Mouse (Mus musculus) thymus, adult 2 months (tissue): ENCODE data around the gene Slc35e3.

Experiments
- CTCF ChIP-seq: fragments of 200-500 bp; IDR thresholded peaks from 2 replicates; pipeline ENCODE4 v1.5.1; 2012; ENCODE audit warnings: mild to moderate bottlenecking, control low read depth, low read length, moderate library complexity, borderline replicate concordance; ENCODE audit not compliant: control insufficient read depth, poor library complexity, insufficient read depth; ENCODE audit errors: extremely low read depth
- POLR2A ChIP-seq: fragments of 200-500 bp; IDR thresholded peaks from 2 replicates; pipeline ENCODE4 v1.6.1; 2012; ENCODE audit warnings: mild to moderate bottlenecking, low read length, control low read depth, moderate library complexity; ENCODE audit not compliant: control insufficient read depth, poor library complexity, insufficient read depth; ENCODE audit errors: extremely low read depth

GRCm38 (mm10) chr10:117782056-117782455 is 35.9 kb upstream of the Slc35e3 start:
- TF ChIP-seq POLR2A (no peak), CTCF (no peak)
